Mouse (Mus musculus) cerebellum, adult 9-11 months (tissue): ENCODE results near the gene Gfm2.

ENCODE experiments used
- DNase-seq: peaks from one replicate; pipeline ENCODE4 v3.0.0; 2022

The Gfm2 gene

GRCm38 (mm10) chr13:97192649-97193048, 54.9 kb downstream of the Gfm2 start:
- no peak for DNase-seq

DNA sequence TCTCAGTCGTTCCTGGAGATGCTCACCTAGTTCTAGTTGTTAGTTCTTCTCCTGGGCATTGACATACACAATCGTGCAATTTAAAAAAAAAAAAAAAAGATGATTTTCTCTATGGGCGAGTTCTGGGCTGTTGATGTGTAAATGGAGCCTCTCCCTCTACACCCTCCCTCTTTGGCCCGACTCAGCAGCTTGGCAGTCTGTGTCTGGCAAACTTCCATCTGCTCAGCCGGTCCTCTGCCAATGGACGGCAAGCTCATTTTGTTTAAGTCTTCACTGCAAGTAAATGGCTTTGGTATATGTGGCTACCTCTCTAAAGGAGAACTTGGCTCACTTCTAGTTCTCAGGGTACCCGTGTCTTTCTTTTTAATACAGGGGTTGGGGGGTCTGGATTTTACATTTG, 55.7 kb downstream of the Gfm2 start:
- peak; percentile 80 for DNase-seq

GRCm38 (mm10) chr13:97196186-97196924, 58.6 kb downstream of the Gfm2 start:
- no peak for DNase-seq

DNA sequence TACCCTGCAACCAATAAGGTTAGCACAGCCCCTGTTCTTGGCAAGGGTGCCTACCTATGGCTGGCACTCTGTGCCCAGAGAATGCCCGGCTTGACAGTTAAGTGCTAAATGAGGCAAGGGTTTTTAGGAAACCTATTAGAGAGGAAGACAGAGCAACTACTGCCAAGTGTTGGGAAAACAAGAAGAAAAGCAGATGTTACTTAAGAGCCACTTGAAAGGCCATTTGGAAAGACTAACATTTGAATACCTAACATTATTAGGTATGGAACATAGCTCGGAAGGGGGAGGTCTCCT, 59.1 kb downstream of the Gfm2 start:
- DNase-seq = no peak

GRCm38 (mm10) chr13:97197932-97198562, 60.3 kb downstream of the Gfm2 start, which contains the start of gene Hexb:
Gene Hexb (minus strand): TSS chr13:97198357.
- DNase-seq = peak; percentile 88

DNA sequence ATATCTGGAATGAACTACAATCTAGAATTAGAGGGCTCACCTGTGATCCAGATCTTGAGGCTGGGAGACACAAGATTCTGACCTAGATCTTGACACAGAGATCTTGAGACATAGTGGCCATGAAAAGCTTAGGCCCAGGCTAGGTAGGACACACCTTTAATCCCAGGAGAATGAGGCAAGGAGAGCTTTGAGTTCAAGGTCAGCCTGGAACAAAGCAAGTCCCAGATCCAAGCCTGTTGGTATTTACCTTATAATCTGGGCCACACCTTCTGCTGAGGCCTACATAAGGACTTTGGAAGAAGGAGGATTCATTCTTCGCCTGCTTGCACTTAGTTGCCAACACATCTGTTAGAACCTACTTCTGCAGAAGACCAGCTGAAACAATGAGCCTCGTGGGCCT, 61.4 kb downstream of the Gfm2 start:
- no peak for DNase-seq

- DNase-seq = no peak
Observed at GRCm38 (mm10) chr13:97201076-97201475, 63.3 kb downstream of the Gfm2 start.

- DNase-seq = no peak
Observed at GRCm38 (mm10) chr13:97201896-97202295, 64.2 kb downstream of the Gfm2 start.

DNA sequence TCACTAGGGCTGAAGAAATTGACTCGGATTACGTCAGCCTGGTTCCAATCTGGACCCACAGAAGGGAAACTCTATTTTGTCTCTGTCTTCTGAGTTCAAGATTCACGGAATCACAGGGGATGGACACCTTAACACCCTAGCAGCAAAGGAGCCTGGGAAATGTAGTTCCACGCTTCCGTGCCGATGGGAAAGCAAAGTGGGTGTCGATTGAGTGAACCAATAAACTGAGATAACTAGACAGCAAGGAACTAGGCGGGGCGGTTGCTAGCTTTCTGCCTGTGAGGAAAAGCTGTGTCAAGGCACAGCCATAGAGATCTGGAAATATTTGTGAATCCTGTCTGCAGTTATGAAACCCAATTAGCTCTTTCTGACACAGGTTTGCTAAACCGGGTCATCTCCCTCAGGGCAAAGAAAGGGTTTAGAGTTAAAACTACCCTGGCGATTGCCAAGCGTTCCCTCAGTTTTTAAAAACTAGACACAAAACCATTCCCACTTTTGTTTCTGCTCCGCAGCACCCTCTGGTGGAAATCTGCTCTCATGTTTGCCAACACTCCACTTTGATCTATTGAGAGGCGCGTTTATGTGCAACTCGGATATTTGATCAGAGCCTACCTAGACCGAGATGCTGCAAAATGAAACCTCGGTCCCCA, 67.4 kb downstream of the Gfm2 start:
- peak; percentile 78 for DNase-seq

DNA sequence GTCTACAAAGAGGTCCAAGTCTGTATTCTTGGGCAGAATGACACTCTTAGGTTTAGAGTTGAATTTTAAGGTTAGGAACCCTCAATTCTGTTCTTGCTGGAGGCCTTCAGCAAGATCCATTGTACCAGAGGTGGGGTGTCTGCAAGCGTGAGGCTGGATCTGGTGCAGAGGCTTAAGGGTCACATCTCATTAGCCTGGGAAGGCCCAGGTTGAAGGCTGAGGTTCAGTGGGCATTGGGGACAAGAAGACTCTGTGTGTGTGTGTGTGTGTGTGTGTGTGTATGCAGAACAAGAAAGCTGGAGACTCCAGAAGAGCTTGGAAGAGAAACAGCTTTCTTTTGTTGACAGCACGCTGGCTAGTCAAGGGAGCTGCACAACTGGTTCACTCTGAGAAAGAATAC, 68.3 kb downstream of the Gfm2 start:
- DNase-seq = no peak

DNA sequence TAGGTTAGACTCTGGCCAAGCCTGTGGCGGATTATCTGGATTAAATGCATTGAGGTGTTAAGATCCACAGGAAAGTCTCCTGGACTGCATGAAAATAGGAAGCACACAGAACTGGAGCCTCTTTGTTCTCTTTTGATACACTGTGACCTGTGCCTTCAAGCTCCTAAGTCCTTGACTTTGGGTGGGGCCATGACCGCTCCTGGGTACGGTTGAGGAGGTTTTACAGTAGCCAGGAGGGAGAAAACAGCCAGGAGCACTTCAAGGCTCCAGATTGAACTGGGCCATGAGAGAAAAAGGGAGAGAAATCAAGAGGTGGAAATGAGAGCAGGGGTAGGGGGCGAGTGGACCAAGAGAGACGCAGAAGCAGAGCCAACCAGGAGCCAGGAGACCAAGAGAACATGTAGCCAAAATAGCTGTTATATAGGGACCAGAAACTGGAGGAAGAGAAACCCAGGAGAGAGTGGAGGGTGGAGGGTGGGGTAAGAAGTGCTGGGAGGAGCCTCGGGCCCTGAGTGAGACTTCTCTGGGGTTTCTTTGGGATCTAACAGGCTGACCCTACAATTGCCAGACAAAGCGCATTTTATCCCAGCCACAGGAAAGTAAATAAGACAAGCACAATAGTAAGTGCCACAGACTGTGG, 69.9 kb downstream of the Gfm2 start:
- no peak for DNase-seq

GRCm38 (mm10) chr13:97208112-97208478, 70.4 kb downstream of the Gfm2 start:
- no peak for DNase-seq

DNA sequence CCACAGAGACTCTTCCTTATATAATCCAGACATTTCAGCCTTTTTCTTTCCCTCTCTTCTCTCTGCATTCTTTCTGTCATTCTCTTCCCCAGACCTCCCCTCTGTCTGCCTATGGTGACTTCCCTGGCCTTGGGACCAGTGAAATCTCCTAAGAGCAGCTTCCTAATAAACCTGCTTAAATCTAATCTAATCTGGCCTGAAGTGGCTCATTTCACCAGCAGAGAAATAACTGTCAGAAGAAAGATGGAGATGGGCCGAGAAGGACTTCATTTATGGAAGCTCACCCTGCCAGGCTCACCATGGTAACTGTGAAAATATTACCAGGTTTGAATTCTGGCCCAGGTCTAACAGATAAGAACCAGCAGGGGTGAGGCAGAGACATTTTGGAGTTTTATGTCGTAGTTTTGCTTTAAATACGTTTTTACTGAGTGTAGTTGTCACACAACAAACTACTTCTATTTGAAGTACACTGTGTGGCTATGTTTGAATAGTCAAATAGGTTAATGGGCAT, 70.8 kb downstream of the Gfm2 start:
- no peak for DNase-seq

DNA sequence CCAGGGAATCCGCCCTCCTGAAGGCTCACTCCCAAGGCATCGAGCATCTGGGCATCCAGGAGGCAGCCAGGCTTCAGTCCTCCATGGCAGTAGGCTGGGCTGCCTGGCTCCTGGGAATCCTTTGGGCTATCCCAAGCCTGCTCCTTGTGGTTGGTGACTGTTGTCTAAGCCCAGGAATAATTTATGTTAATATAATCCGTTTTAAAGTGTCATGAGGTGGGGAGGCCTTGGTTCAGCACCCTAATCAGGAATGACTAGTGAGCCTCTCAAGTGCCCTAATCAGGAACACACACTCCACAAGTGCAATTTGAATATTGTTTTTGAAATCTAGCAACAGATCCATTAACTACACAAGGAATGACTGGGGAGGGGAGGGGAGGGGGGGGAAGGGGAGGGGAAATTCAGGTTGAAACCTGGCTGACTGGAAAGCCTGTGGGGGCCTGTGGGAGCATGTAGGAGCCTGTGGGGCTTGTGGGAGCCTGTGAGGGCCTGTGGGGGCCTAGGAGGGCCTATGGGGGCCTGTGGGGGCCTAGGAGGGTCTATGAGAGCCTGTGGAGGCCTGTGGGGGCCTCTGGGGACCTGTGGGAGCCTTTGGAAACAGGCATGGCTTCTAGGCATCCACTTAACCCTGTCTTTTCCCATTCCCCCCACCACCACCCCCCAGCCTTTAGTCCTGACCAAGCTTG, 77.0 kb downstream of the Gfm2 start:
- DNase-seq = no peak

DNA sequence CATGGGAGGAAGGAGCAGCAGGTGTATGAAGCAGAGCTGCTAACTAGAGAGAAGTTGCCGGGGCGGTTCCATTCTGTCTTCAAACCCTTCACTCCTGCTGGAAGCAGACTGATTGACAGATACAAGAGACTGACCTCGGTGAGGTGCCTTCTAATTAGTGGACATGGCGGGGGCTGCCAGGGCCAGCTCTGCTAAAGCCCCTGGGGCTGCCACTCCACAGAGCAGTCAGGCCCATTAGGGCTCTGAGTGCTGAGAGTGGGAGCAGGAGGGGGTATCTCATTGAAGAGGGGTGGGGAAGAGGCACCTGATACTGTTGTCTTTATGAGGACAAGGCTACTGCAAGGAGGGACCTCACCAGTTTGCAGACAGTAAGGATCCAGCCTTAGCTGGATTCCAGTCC, 77.8 kb downstream of the Gfm2 start:
- no peak for DNase-seq

- DNase-seq = no peak
Observed at GRCm38 (mm10) chr13:97216196-97216595, 78.5 kb downstream of the Gfm2 start.

DNA sequence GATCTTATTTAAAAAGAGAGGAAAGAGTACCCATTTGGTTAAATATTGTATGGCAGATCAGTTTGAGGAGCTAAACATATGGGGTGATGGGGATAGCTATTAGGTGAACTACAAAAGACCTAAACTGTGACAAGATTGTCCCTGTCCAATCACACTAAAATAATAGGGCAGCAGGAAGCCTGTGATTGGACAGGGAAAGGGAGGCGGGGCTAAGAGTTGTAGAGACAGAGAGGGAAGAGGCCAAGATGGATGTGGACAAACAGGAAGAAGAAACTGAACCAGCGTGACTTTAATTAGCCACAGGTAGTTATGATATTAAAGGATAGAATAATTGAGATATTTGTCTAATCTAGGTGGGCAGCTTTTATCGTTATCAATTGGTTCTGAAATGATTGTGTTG, 82.3 kb downstream of the Gfm2 start:
- DNase-seq = no peak

DNA sequence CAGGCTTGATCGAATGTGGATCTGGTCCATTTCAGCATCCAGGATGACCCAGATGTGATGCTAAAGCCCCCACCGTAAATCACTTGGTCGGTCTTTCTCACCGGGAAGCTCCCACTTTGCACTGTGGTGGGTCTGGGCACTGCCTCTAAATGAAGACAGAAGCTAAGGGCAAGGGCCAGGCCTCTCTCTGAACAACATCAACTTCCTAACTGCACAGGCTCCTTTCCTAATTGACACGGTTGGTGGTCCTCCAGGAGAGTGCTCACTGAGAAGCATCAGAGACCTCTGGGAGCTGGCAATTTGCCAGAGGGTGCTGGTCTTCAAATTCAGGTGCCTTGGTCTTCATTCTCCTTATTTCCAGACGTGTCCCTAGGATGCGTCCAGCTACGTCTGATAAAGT, 86.1 kb downstream of the Gfm2 start:
- no peak for DNase-seq

- DNase-seq = no peak
Observed at GRCm38 (mm10) chr13:97224341-97224982, 86.7 kb downstream of the Gfm2 start.

- no peak for DNase-seq
Observed at GRCm38 (mm10) chr13:97225130-97225529, 87.4 kb downstream of the Gfm2 start.

DNA sequence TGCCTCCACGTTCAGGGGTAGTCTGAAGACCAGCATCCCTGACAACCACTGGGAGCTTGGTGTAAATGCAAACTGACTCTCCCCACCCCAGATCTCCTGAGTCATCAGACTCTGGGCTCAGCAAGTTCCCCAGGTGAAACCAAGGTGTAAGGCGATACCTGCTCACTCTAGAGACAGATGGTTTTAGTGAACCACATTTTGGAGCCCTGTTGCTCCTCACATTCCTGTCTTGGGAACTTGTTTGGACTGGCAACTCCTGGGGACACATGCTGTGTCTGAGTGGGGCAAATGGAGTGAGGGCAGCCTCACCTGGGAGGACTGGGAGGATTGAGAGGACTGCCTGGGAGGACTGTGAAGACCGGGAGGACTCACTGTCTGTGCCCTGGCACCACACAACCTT, 90.1 kb downstream of the Gfm2 start:
- DNase-seq = no peak

DNA sequence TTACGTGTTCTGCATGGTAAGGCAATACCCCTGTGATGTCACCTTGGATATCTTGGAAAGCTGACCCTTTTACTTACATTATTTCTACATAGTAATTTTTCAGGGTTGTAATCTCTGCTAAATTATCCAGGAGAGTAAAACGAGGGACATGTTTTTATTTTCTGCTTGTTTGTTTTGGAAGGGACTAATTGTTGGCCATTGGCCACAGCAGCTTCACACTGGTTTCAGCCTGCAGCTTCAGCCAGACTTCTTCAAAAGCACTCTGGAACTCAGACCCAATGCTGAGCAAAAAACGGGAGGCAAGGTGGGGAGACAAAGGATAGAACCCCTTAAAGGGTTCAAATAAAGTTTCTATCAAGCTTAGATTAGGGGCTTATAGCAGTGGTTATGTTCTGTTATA, 92.4 kb downstream of the Gfm2 start:
- no peak for DNase-seq
